Mouse (Mus musculus): ENCODE data around the gene Nmt1. TPM values are rescaled to one million over a fixed set of nuclear protein-coding genes. Genes with fewer than 3 reads are reported as not detected.

Gene Nmt1
- polyA plus RNA-seq, 1 experiment, result 77.1 TPM

DNA sequence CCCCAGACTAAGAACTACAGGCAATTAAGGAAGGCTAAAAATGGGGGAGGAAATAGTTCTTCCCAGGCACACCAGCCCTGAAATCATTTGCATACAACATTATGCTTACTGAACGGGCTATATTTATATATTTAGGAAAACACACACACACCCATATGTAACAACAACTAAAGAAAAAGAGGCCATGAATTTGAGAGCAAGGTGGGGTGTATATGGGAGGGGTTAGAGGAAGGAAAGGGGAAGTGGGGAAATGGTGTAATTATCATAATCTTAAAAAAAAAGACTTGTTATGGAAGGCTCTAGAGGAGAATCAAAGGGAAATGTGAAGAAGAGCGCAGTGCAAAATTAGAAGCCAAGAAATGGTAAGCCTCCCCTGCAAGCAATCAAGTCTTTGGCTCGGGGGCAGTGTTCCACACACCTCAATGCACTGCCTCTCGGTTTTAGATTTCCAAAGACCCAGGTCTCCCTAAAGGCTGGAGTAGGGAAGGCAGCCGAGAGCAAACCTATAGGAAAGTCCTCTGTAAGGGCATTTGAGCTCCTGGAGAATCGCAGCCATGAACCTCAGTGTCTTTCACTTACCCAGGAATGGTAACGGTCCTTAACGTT, 317 bp upstream of the Nmt1 start:
- H3K4me3 ChIP-seq, result peak overlapping the region; percentile 68
- TF ChIP-seq CEBPB (IDR thresholded peaks at IDR 0.05; ENCODE audit: insufficient read depth, poor library complexity, severe bottlenecking) (no peak), SRF (IDR thresholded peaks at IDR 0.05; ENCODE audit: control insufficient read depth, insufficient read length, low read depth) (no peak), MAX (IDR thresholded peaks at IDR 0.05; ENCODE audit: low read depth) (no peak), REST (IDR thresholded peaks at IDR 0.05; ENCODE audit: insufficient read depth, insufficient read length) (no peak), POLR2AphosphoS2 (IDR thresholded peaks at IDR 0.05; ENCODE audit: insufficient read length, low read depth) (no peak), USF1 (IDR thresholded peaks at IDR 0.05; ENCODE audit: low read depth) (no peak), MYOG (IDR thresholded peaks at IDR 0.05; ENCODE audit: control insufficient read depth in 1 of 3, insufficient read depth in 1 of 3, insufficient read length in 2 of 3, low read depth in 2 of 3) (no peak), TCF12 (IDR thresholded peaks at IDR 0.05; ENCODE audit: insufficient read depth, poor library complexity, severe bottlenecking) (no peak), MYOD1 (IDR thresholded peaks at IDR 0.05; ENCODE audit: control insufficient read depth in 1 of 3, insufficient read length in 2 of 3, low read depth in 2 of 3) (no peak), E2F4 (IDR thresholded peaks at IDR 0.05; ENCODE audit: insufficient read depth) (no peak), TCF3 (IDR thresholded peaks at IDR 0.05; ENCODE audit: insufficient read length, low read depth) (no peak), POLR2A (IDR thresholded peaks at IDR 0.05; ENCODE audit: insufficient read length, low read depth) (no peak)
- H3ac ChIP-seq (ENCODE audit: control insufficient read depth, insufficient read length), result peak overlapping the region; percentile 36
- H3K36me3 ChIP-seq (ENCODE audit: control insufficient read depth, insufficient read depth), result peaks cover 8% of the 10 kb centered on the region
- peaks cover 64% of the 10 kb centered on the region for H3K79me2 ChIP-seq (ENCODE audit: control insufficient read depth, insufficient read depth)
- H3K4me2 ChIP-seq (ENCODE audit: low read depth), result peak overlapping the region; percentile 82
- no peaks in the 10 kb centered on the region for H3K27me3 ChIP-seq (ENCODE audit: control insufficient read depth, insufficient read depth, insufficient read length)

DNA sequence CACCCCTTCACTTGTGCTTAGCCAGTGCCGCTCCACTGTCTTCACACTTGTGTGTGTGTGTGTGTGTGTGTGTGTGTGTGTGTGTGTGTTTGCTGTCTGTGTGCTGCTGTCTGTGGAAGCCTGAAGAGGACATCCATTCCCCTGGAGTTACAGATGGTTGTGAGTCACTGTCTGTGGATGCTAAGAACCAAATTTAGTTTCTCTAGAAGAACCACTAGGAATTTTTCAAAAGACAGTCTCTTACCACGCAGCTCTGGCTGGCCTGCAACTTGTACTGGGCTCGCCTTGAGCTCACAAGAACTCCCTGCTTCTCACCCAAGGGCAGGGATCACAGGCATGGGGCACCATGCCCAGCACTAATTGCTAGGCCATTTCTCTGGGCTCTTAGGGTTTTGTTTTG, 5.0 kb downstream of the Nmt1 start:
- Histone ChIP-seq H3K36me3 (ENCODE audit: control insufficient read depth, insufficient read depth) (peaks cover 8% of the 10 kb centered on the region), H3K4me2 (ENCODE audit: low read depth) (peak overlapping the region; percentile 54), H3K27me3 (ENCODE audit: control insufficient read depth, insufficient read depth, insufficient read length) (no peaks in the 10 kb centered on the region), H3ac (ENCODE audit: control insufficient read depth, insufficient read length) (no peak overlapping the region), H3K4me3 (no peak overlapping the region), H3K79me2 (ENCODE audit: control insufficient read depth, insufficient read depth) (peaks cover 96% of the 10 kb centered on the region)
- no peak for TF ChIP-seq CEBPB (IDR thresholded peaks at IDR 0.05; ENCODE audit: insufficient read depth, poor library complexity, severe bottlenecking)
- TF ChIP-seq MYOD1 (IDR thresholded peaks at IDR 0.05; ENCODE audit: control insufficient read depth in 1 of 3, insufficient read length in 2 of 3, low read depth in 2 of 3), result peak in 1 of 3 experiments; percentile 51
- no peak for TF ChIP-seq SRF (IDR thresholded peaks at IDR 0.05; ENCODE audit: control insufficient read depth, insufficient read length, low read depth)
- TF ChIP-seq MYOG (IDR thresholded peaks at IDR 0.05; ENCODE audit: control insufficient read depth in 1 of 3, insufficient read depth in 1 of 3, insufficient read length in 2 of 3, low read depth in 2 of 3), result peak in 1 of 3 experiments; percentile 28
- no peak for TF ChIP-seq REST (IDR thresholded peaks at IDR 0.05; ENCODE audit: insufficient read depth, insufficient read length)
- TF ChIP-seq USF1 (IDR thresholded peaks at IDR 0.05; ENCODE audit: low read depth), result no peak

DNA sequence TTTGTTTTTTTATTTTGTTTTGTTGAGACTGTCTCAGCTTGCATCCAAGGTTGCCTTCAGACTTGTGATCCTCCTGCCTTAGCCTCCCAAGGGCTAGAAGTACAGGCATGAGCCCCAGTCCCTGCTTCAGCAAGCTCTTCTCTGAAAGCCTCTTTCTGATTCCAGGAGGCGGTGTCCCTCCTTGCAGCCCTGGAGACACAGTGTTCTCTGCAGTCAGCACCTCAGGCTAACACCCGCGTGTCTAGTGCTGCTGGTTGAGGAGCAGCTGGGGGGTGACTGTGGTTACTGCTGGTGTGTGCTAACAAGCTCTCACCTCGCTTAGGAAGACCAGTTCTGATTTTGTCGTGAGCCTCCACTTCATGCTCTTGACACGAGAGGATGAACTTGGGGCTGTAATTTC, 7.0 kb downstream of the Nmt1 start:
- Histone ChIP-seq H3K79me2 (ENCODE audit: control insufficient read depth, insufficient read depth) (peaks cover 100% of the 10 kb centered on the region), H3ac (ENCODE audit: control insufficient read depth, insufficient read length) (no peak overlapping the region), H3K36me3 (ENCODE audit: control insufficient read depth, insufficient read depth) (peaks cover 8% of the 10 kb centered on the region), H3K27me3 (ENCODE audit: control insufficient read depth, insufficient read depth, insufficient read length) (no peaks in the 10 kb centered on the region), H3K4me2 (ENCODE audit: low read depth) (no peak overlapping the region), H3K4me3 (no peak overlapping the region)
- TF ChIP-seq SRF (IDR thresholded peaks at IDR 0.05; ENCODE audit: control insufficient read depth, insufficient read length, low read depth), result no peak
- no peak for TF ChIP-seq MYOD1 (IDR thresholded peaks at IDR 0.05; ENCODE audit: control insufficient read depth in 1 of 3, insufficient read length in 2 of 3, low read depth in 2 of 3)
- TF ChIP-seq MYOG (IDR thresholded peaks at IDR 0.05; ENCODE audit: control insufficient read depth in 1 of 3, insufficient read depth in 1 of 3, insufficient read length in 2 of 3, low read depth in 2 of 3), result peak in 1 of 3 experiments; percentile 15
- TF ChIP-seq MAX (IDR thresholded peaks at IDR 0.05; ENCODE audit: low read depth), result no peak

DNA sequence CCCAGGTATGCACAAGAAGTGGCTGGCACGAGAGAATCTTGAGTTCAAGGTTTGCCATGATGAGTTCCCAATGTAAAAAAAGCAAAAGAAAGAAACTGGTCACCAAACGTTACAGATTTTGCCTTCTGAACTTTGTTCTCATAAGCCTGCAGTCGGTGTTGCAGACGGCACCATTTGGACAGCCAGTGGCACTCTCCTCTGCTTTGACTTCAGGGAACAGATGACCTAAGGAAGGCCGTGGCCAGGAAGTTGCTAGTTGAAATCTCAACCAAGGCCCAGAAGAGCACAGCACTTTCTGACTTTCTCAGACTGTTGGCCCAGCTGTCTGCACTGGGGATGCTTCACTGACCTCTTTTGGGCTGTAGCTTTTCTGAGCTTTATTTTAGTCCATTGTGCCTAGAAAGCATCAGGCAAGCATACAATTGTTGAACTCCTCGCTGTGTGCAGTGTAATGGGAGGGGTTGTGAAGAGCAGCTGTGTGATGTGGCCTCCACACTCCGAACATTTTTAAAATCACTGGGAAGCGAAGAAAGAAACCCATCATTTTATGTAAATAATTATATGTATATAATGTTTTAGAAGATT, 9.0 kb downstream of the Nmt1 start:
- Histone ChIP-seq H3K79me2 (ENCODE audit: control insufficient read depth, insufficient read depth) (peaks cover 100% of the 10 kb centered on the region), H3K4me3 (no peak overlapping the region), H3K36me3 (ENCODE audit: control insufficient read depth, insufficient read depth) (peaks cover 8% of the 10 kb centered on the region), H3K27me3 (ENCODE audit: control insufficient read depth, insufficient read depth, insufficient read length) (no peaks in the 10 kb centered on the region), H3ac (ENCODE audit: control insufficient read depth, insufficient read length) (no peak overlapping the region), H3K4me2 (ENCODE audit: low read depth) (no peak overlapping the region)
- TF ChIP-seq MAX (IDR thresholded peaks at IDR 0.05; ENCODE audit: low read depth) (no peak), MYOG (IDR thresholded peaks at IDR 0.05; ENCODE audit: control insufficient read depth in 1 of 3, insufficient read depth in 1 of 3, insufficient read length in 2 of 3, low read depth in 2 of 3) (peak in 2 of 3 experiments; percentile 22 to 65)

DNA sequence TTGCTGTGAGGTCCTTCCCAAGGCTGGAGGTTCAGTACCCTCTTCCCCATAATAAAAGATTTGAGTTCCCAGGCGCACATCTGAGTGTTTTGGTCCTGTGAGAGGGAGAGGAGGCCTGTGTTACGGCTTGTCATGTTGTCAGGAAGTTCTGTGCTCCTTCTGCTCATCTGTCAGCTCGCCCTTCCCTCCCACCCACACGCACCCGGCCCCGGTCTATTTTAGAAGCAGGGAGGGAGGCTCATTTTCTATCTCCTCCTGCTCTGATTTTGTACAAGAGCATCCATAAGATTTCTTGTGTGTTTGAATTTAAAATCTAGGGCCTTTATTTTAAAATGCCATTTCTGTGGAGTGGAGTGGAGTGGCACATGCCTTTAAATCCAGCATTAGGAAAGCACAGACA, 10.0 kb downstream of the Nmt1 start:
- TF ChIP-seq SRF (IDR thresholded peaks at IDR 0.05; ENCODE audit: control insufficient read depth, insufficient read length, low read depth) (no peak), MYOD1 (IDR thresholded peaks at IDR 0.05; ENCODE audit: control insufficient read depth in 1 of 3, insufficient read length in 2 of 3, low read depth in 2 of 3) (peak in 1 of 3 experiments; percentile 38)
- Histone ChIP-seq H3K4me3 (no peak overlapping the region), H3K4me2 (ENCODE audit: low read depth) (peak overlapping the region; percentile 42), H3K27me3 (ENCODE audit: control insufficient read depth, insufficient read depth, insufficient read length) (no peaks in the 10 kb centered on the region), H3K79me2 (ENCODE audit: control insufficient read depth, insufficient read depth) (peaks cover 99% of the 10 kb centered on the region), H3K36me3 (ENCODE audit: control insufficient read depth, insufficient read depth) (peaks cover 10% of the 10 kb centered on the region), H3ac (ENCODE audit: control insufficient read depth, insufficient read length) (no peak overlapping the region)

Measured in myocyte (in vitro differentiated cells).